Mouse (Mus musculus) stomach, postnatal 0 days (tissue): ENCODE results near the gene Rgl2.

Experiments
- CTCF ChIP-seq: IDR thresholded peaks from 2 replicates; pipeline ENCODE4 v1.5.1; 2016; ENCODE audit warnings: antibody characterized with exemption, low read depth, mild to moderate bottlenecking, moderate library complexity
- EP300 ChIP-seq: optimal IDR thresholded peaks from 2 replicates; pipeline ENCODE3; 2016; ENCODE audit warnings: antibody characterized with exemption

GRCm38 (mm10) chr17:33890533-33891059 is 38.7 kb upstream of the Rgl2 start, which contains the start of gene Kifc1:
- TF ChIP-seq CTCF (peak; percentile 100), EP300 (no peak)
